Mouse (Mus musculus): ENCODE results near the gene Gal3st4. TPM values are rescaled to one million over a fixed set of nuclear protein-coding genes. Genes with fewer than 3 reads are reported as not detected.
"Not testable (repeated sequence)": the region's sequence is repeated elsewhere in the genome, so short reads cannot be mapped to it uniquely, and the experiment has no call there.

Gene Gal3st4
- polyA plus RNA-seq, 1 experiment from 2014 or later, result 2.0 TPM

- Histone ChIP-seq H3K9ac (replicated peaks; ENCODE audit: low read length) (no peak overlapping the region), H3K4me2 (ENCODE audit: low read length) (no peak overlapping the region), H3K4me1 (ENCODE audit: control insufficient read depth, insufficient read depth, low read length) (no peaks in the 10 kb centered on the region), H3K27me3 (ENCODE audit: control insufficient read depth, insufficient read depth, low read length) (no peaks in the 10 kb centered on the region), H3K4me3 (replicated peaks; ENCODE audit: low read depth, low read length) (no peak overlapping the region), H3K27ac (replicated peaks; ENCODE audit: low read depth, low read length) (no peak overlapping the region), H3K9me3 (ENCODE audit: control insufficient read depth, low read length) (no peaks in the 10 kb centered on the region), H3K36me3 (ENCODE audit: control insufficient read depth, insufficient read depth, low read length) (no peaks in the 10 kb centered on the region)
- ATAC-seq (ENCODE audit: low FRiP score, low TSS enrichment) (no peak), DNase-seq (peak; percentile 86)
- 26% methylated on average over 4 of the region's 4 CpGs for WGBS
These were observed 50.5 kb downstream of the Gal3st4 start for GRCm38 (mm10) chr5:138222111-138222510.

GRCm38 (mm10) chr5:138219864-138220263 lies 52.8 kb downstream of the Gal3st4 start:
- Histone ChIP-seq H3K4me2 (ENCODE audit: low read length) (no peak overlapping the region), H3K9me3 (ENCODE audit: control insufficient read depth, low read length) (no peaks in the 10 kb centered on the region), H3K9ac (replicated peaks; ENCODE audit: low read length) (no peak overlapping the region), H3K4me3 (replicated peaks; ENCODE audit: low read depth, low read length) (no peak overlapping the region), H3K27me3 (ENCODE audit: control insufficient read depth, insufficient read depth, low read length) (no peaks in the 10 kb centered on the region), H3K4me1 (ENCODE audit: control insufficient read depth, insufficient read depth, low read length) (no peaks in the 10 kb centered on the region), H3K27ac (replicated peaks; ENCODE audit: low read depth, low read length) (no peak overlapping the region), H3K36me3 (ENCODE audit: control insufficient read depth, insufficient read depth, low read length) (no peaks in the 10 kb centered on the region)
- no peak for ATAC-seq (ENCODE audit: low FRiP score, low TSS enrichment)
- no peak for DNase-seq
- WGBS, result 75% methylated on average over 2 of the region's 2 CpGs

- not testable (repeated sequence) for DNase-seq
- WGBS, result 94% methylated on average over 13 of the region's 13 CpGs
These were observed 56.0 kb downstream of the Gal3st4 start for GRCm38 (mm10) chr5:138216632-138217031.

More at GRCm38 (mm10) chr5:138216632-138217031, 56.0 kb downstream of the Gal3st4 start:
- H3K4me2 ChIP-seq (ENCODE audit: low read length); H3K9ac ChIP-seq (replicated peaks; ENCODE audit: low read length); H3K4me1 ChIP-seq (ENCODE audit: control insufficient read depth, insufficient read depth, low read length); H3K27me3 ChIP-seq (ENCODE audit: control insufficient read depth, insufficient read depth, low read length); H3K9me3 ChIP-seq (ENCODE audit: control insufficient read depth, low read length); H3K4me3 ChIP-seq (replicated peaks; ENCODE audit: low read depth, low read length); H3K36me3 ChIP-seq (ENCODE audit: control insufficient read depth, insufficient read depth, low read length); ATAC-seq (ENCODE audit: low FRiP score, low TSS enrichment); H3K27ac ChIP-seq (replicated peaks; ENCODE audit: low read depth, low read length): not testable (repeated sequence)

Other genes starting within 250 kb of the Gal3st4 start
- not detected in 2 replicates for gene Smok3c, start 219.6 kb downstream of the Gal3st4 start, polyA plus RNA-seq (2014; fragmentation: Nextera tagmentation; extraction: Ambion mirVana)
- gene Zkscan1, start 187.8 kb downstream of the Gal3st4 start, polyA plus RNA-seq (2014; fragmentation: Nextera tagmentation; extraction: Ambion mirVana), result 28.8 and 42.3 TPM in 2 replicates
- 94.0 and 113 TPM in 2 replicates for gene Zscan21, start 155.9 kb downstream of the Gal3st4 start, polyA plus RNA-seq (2014; fragmentation: Nextera tagmentation; extraction: Ambion mirVana)
- gene Zfp113, start 117.1 kb downstream of the Gal3st4 start, polyA plus RNA-seq (2014; fragmentation: Nextera tagmentation; extraction: Ambion mirVana), result 24.9 and 27.8 TPM in 2 replicates
- gene Cops6, start 111.8 kb downstream of the Gal3st4 start, polyA plus RNA-seq (2014; fragmentation: Nextera tagmentation; extraction: Ambion mirVana), result 241 and 270 TPM in 2 replicates
- 16.8 and 19.9 TPM in 2 replicates for gene Ap4m1, start 100.8 kb downstream of the Gal3st4 start, polyA plus RNA-seq (2014; fragmentation: Nextera tagmentation; extraction: Ambion mirVana)
- 81.9 and 117 TPM in 2 replicates for gene Mcm7, start 100.4 kb downstream of the Gal3st4 start, polyA plus RNA-seq (2014; fragmentation: Nextera tagmentation; extraction: Ambion mirVana)
- gene Taf6, start 85.4 kb downstream of the Gal3st4 start, polyA plus RNA-seq (2014; fragmentation: Nextera tagmentation; extraction: Ambion mirVana), result 68.7 and 93.5 TPM in 2 replicates
- 24.3 and 32.0 TPM in 2 replicates for gene Cnpy4, start 85.4 kb downstream of the Gal3st4 start, polyA plus RNA-seq (2014; fragmentation: Nextera tagmentation; extraction: Ambion mirVana)
- gene Mblac1, start 78.5 kb downstream of the Gal3st4 start, polyA plus RNA-seq (2014; fragmentation: Nextera tagmentation; extraction: Ambion mirVana), result 12.6 and 18.0 TPM in 2 replicates
- not detected in 2 replicates for gene Nxpe5, start 46.9 kb downstream of the Gal3st4 start, polyA plus RNA-seq (2014; fragmentation: Nextera tagmentation; extraction: Ambion mirVana)
- gene Lamtor4, start 17.4 kb downstream of the Gal3st4 start, polyA plus RNA-seq (2014; fragmentation: Nextera tagmentation; extraction: Ambion mirVana), result 71.5 and 90.0 TPM in 2 replicates
- gene BC037034, start 8.8 kb downstream of the Gal3st4 start, polyA plus RNA-seq (2014; fragmentation: Nextera tagmentation; extraction: Ambion mirVana), result 15.0 and 20.2 TPM in 2 replicates
- gene Gm43720, start 7.1 kb upstream of the Gal3st4 start, polyA plus RNA-seq (2014; fragmentation: Nextera tagmentation; extraction: Ambion mirVana), result 0.19 TPM in 1 of 2 replicates, not detected in the other
- 37.3 and 59.5 TPM in 2 replicates for gene Gpc2, start 7.2 kb upstream of the Gal3st4 start, polyA plus RNA-seq (2014; fragmentation: Nextera tagmentation; extraction: Ambion mirVana)
- gene Stag3, start 7.4 kb upstream of the Gal3st4 start, polyA plus RNA-seq (2014; fragmentation: Nextera tagmentation; extraction: Ambion mirVana), result 4.4 and 9.3 TPM in 2 replicates
- not detected in 2 replicates for gene Pvrig, start 69.1 kb upstream of the Gal3st4 start, polyA plus RNA-seq (2014; fragmentation: Nextera tagmentation; extraction: Ambion mirVana)
- gene Zfp157, start 168.6 kb upstream of the Gal3st4 start, polyA plus RNA-seq (2014; fragmentation: Nextera tagmentation; extraction: Ambion mirVana), result 81.7 and 83.9 TPM in 2 replicates

Data from midbrain, embryonic 14.5 days (tissue).